9 mouse cellular contexts compared by ENCODE assay signal in the genomic region with DNA sequence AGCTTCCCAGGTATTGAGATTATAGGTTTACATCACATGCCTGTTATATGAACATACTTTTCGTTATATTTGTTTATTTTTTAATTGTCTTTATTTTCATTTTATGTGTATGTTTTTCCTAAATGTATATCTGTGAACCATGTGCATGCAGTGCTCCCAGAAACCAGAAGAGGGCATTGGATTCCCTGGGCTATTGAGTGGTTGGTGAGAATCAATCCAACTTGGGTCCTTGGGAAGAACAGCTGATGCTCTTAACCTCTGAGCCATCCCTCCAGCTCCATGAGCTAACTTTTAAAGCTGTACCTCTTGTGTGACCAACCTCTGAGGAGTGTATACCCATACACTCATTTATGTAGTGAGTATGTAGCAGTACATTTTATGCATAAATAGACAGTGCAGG. TPM values are rescaled to one million over a fixed set of nuclear protein-coding genes. Genes with fewer than 3 reads are reported as not detected.
DNase-seq lines count a peak whose midpoint lies in the region; ATAC-seq and TF ChIP-seq lines count a peak whose summit lies in the region.
"Had no signal": no experiment of that assay in that cellular context is flagged by ENCODE, and none has a peak within 500 bp of the region (broad histone marks: within the 10 kb centered on the region; RNA-seq: fewer than 3 reads in every experiment).

No protein-coding gene starts in this region.

- H3K4me2 ChIP-seq in heart, embryonic 12.5 days, result no peak overlapping the region
- no peak overlapping the region for H3K4me2 ChIP-seq in midbrain, embryonic 14.5 days (ENCODE audit: low read length)
- no peak overlapping the region for H3K4me2 ChIP-seq in midbrain, embryonic 16.5 days (ENCODE audit: low read length)

- TF ChIP-seq POLR2A in brain, embryonic 14.5 days (IDR thresholded peaks at IDR 0.05; ENCODE audit: borderline replicate concordance, extremely low read depth, insufficient read depth, insufficient read length, poor library complexity, severe bottlenecking), result no peak

- no peak overlapping the region for H3K9ac ChIP-seq in heart, embryonic 12.5 days
- H3K9ac ChIP-seq in midbrain, embryonic 14.5 days (replicated peaks; ENCODE audit: low read length), result no peak overlapping the region
- no peak overlapping the region for H3K9ac ChIP-seq in midbrain, embryonic 16.5 days (ENCODE audit: low read depth, low read length)

- H3K4me3 ChIP-seq in heart, embryonic 12.5 days, result no peak overlapping the region
- H3K4me3 ChIP-seq in midbrain, embryonic 14.5 days (replicated peaks; ENCODE audit: low read depth, low read length), result no peak overlapping the region
- no peak overlapping the region for H3K4me3 ChIP-seq in midbrain, embryonic 16.5 days (ENCODE audit: low read depth, low read length)
- H3K4me3 ChIP-seq: megakaryocyte, embryonic 14.5 days had no signal

- DNase-seq in heart, adult 18-20 months, result peak; percentile 27 to 67
- peak; percentile 57 for DNase-seq in midbrain, embryonic 14.5 days
- peak; percentile 38 for DNase-seq in brain, embryonic 14.5 days (ENCODE audit: low read depth)
- DNase-seq in mesoderm, embryonic 11.5 days (ENCODE audit: low read depth, low spot score), result peak; percentile 16
- no peak for DNase-seq in frontal cortex, postnatal 25 days (ENCODE audit: low spot score in 2 of 2)
- DNase-seq in ovary, postnatal 14 days (ENCODE audit: low spot score), result no peak

- H3K27ac ChIP-seq in heart, embryonic 12.5 days (ENCODE audit: poor library complexity, severe bottlenecking), result no peak overlapping the region
- H3K27ac ChIP-seq in midbrain, embryonic 14.5 days (replicated peaks; ENCODE audit: low read depth, low read length), result no peak overlapping the region
- no peak overlapping the region for H3K27ac ChIP-seq in midbrain, embryonic 16.5 days (ENCODE audit: low read length)

- no peaks in the 10 kb centered on the region for H3K9me3 ChIP-seq in heart, embryonic 12.5 days (replicated peaks)
- no peaks in the 10 kb centered on the region for H3K9me3 ChIP-seq in midbrain, embryonic 14.5 days (ENCODE audit: control insufficient read depth, low read length)
- H3K9me3 ChIP-seq in midbrain, embryonic 16.5 days (replicated peaks; ENCODE audit: control insufficient read depth, low read length, poor library complexity, severe bottlenecking), result no peaks in the 10 kb centered on the region
- H3K9me3 ChIP-seq: megakaryocyte, embryonic 14.5 days had no signal

- TF ChIP-seq CTCF in brain, embryonic 14.5 days (IDR thresholded peaks at IDR 0.05; ENCODE audit: borderline replicate concordance, extremely low read depth, insufficient read depth, insufficient read length), result peak; percentile 59; the same call in 1 of the 2 replicates

- peaks cover 8% of the 10 kb centered on the region for H3K4me1 ChIP-seq in heart, embryonic 12.5 days (replicated peaks)
- no peaks in the 10 kb centered on the region for H3K4me1 ChIP-seq in midbrain, embryonic 14.5 days (ENCODE audit: control insufficient read depth, insufficient read depth, low read length)
- H3K4me1 ChIP-seq in midbrain, embryonic 16.5 days (ENCODE audit: control insufficient read depth, insufficient read depth, low read length), result no peaks in the 10 kb centered on the region

- no peaks in the 10 kb centered on the region for H3K27me3 ChIP-seq in heart, embryonic 12.5 days (replicated peaks)
- no peaks in the 10 kb centered on the region for H3K27me3 ChIP-seq in midbrain, embryonic 14.5 days (ENCODE audit: control insufficient read depth, insufficient read depth, low read length)
- H3K27me3 ChIP-seq in midbrain, embryonic 16.5 days (ENCODE audit: control insufficient read depth, insufficient read depth, low read depth, low read length), result no peaks in the 10 kb centered on the region
- H3K27me3 ChIP-seq: megakaryocyte, embryonic 14.5 days had no signal

- peaks cover 42% of the 10 kb centered on the region for H3K36me3 ChIP-seq in heart, embryonic 12.5 days
- H3K36me3 ChIP-seq in midbrain, embryonic 14.5 days (ENCODE audit: control insufficient read depth, insufficient read depth, low read length), result peaks cover 58% of the 10 kb centered on the region
- H3K36me3 ChIP-seq in midbrain, embryonic 16.5 days (ENCODE audit: control insufficient read depth, insufficient read depth, low read length), result peaks cover 27% of the 10 kb centered on the region

- ATAC-seq in heart, embryonic 12.5 days (ENCODE audit: insufficient number of reproducible peaks, low FRiP score), result no peak
- no peak; the same call in 1 of the 2 replicates for ATAC-seq in midbrain, embryonic 14.5 days (ENCODE audit: low FRiP score, low TSS enrichment)
- ATAC-seq in midbrain, embryonic 16.5 days, result no peak

- 70% methylated on average over 1 of the region's 1 CpGs for WGBS in heart, embryonic 12.5 days
- WGBS in midbrain, embryonic 14.5 days, result 80% methylated on average over 1 of the region's 1 CpGs
- 83% methylated on average over 1 of the region's 1 CpGs for WGBS in midbrain, embryonic 16.5 days

RNA-seq across cellular contexts. Expression of a gene that starts 39.2 kb away (rescaled TPM):
- total RNA-seq in heart, adult 18-20 months (2021), result 1 to 10 TPM; 4.3 to 6.9 TPM
- 3.1 and 3.7 TPM in 2 replicates for polyA plus RNA-seq in heart, embryonic 12.5 days (2016; fragmentation: Nextera tagmentation; extraction: Ambion mirVana)
- 3.7 and 5.1 TPM in 2 replicates for polyA plus RNA-seq in midbrain, embryonic 14.5 days (2014; fragmentation: Nextera tagmentation; extraction: Ambion mirVana)
- polyA plus RNA-seq in midbrain, embryonic 16.5 days (2015; fragmentation: Nextera tagmentation; extraction: Ambion mirVana), result 3.7 and 3.8 TPM in 2 replicates
- 8.9 and 9.3 TPM in 2 replicates for polyA plus RNA-seq in brain, embryonic 14.5 days (2012; rRNA removed)

Comparison
In these comparisons a context has a peak if more than half of its experiments do, and no peak if none do; other contexts are left out.
1. DNase-seq: peak in heart, adult 18-20 months (2 of 2), midbrain, embryonic 14.5 days (single experiment), brain, embryonic 14.5 days (single experiment) and mesoderm, embryonic 11.5 days (single experiment); none in frontal cortex, postnatal 25 days (0 of 2) and ovary, postnatal 14 days (single experiment).